Mouse (Mus musculus) ES-Bruce4 (cell line): Measurements from ENCODE around the gene Actl6b.

Experiments used
- CTCF ChIP-seq: IDR thresholded peaks from one replicate; pipeline ENCODE4 v1.8.1; 2011; ENCODE audit warnings: low read depth, low read length
- EP300 ChIP-seq: IDR thresholded peaks from 2 replicates; pipeline ENCODE4 v1.6.1; 2011; ENCODE audit warnings: low read depth, low read length; ENCODE audit not compliant: insufficient read depth
- POLR2A ChIP-seq: IDR thresholded peaks from one replicate; pipeline ENCODE4 v1.8.1; 2011; ENCODE audit warnings: low read length; ENCODE audit not compliant: insufficient read depth

DNA sequence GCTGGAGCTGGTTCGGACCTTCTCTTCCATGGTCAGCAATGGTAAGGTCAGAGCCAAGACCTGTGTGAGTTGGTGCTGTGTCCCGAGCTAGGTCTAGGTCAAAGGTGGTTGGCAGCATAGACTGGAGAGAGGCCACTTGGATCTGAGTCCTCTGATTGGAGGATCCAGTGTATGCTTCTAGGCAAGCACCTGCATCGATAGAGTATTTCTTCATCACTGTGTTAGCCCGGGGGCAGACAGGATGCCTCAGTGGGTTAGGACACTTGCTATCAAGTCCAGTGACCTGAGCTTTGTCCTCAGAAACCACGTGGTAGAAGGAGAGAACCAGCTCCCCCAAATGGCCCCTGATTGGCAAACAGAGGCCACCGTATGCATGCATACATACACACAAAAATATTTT is 26.9 kb downstream of the Actl6b start:
- TF ChIP-seq CTCF: no peak
- no peak for TF ChIP-seq POLR2A
- TF ChIP-seq EP300: no peak
